Mouse (Mus musculus) spleen, adult 2 months (tissue): ENCODE results near the gene Casp1.

Experiments used
- CTCF ChIP-seq: fragments of 200-500 bp; IDR thresholded peaks from 2 replicates; pipeline ENCODE4 v1.5.1; 2011; ENCODE audit warnings: mild to moderate bottlenecking, inconsistent platforms; ENCODE audit not compliant: insufficient read depth, insufficient read length, insufficient replicate concordance; ENCODE audit errors: extremely low read depth
- POLR2A ChIP-seq: fragments of 200-500 bp; IDR thresholded peaks from 2 replicates; pipeline ENCODE4 v1.6.1; 2011; ENCODE audit warnings: low read depth, low read length, inconsistent platforms

- TF ChIP-seq CTCF, result no peak
- TF ChIP-seq POLR2A, result no peak
These were observed 740 bp downstream of the Casp1 start for GRCm38 (mm10) chr9:5299132-5299381.
